Mouse (Mus musculus) megakaryocyte, embryonic 14.5 days (primary cell): Measurements from ENCODE around the gene Fam129b.

Experiments
- FLI1 ChIP-seq: IDR thresholded peaks from 2 replicates; pipeline ENCODE4 v1.6.1; 2012; ENCODE audit warnings: low read length, inconsistent platforms, mixed read lengths
- GATA1 ChIP-seq: IDR thresholded peaks from 3 replicates; pipeline ENCODE4 v1.6.1; 2012; ENCODE audit warnings: mixed read lengths, low read length, inconsistent platforms, borderline replicate concordance

- TF ChIP-seq GATA1, result no peak
- TF ChIP-seq FLI1, result no peak
These were observed 52.5 kb downstream of the Fam129b start for GRCm38 (mm10) chr2:32928235-32928946.
